Mouse (Mus musculus) thymus, adult 2 months (tissue): ENCODE results near the gene Tfrc.

Experiments
- CTCF ChIP-seq: fragments of 200-500 bp; IDR thresholded peaks from 2 replicates; pipeline ENCODE4 v1.5.1; 2012; ENCODE audit warnings: mild to moderate bottlenecking, control low read depth, low read length, moderate library complexity, borderline replicate concordance; ENCODE audit not compliant: control insufficient read depth, poor library complexity, insufficient read depth; ENCODE audit errors: extremely low read depth
- POLR2A ChIP-seq: fragments of 200-500 bp; IDR thresholded peaks from 2 replicates; pipeline ENCODE4 v1.6.1; 2012; ENCODE audit warnings: mild to moderate bottlenecking, low read length, control low read depth, moderate library complexity; ENCODE audit not compliant: control insufficient read depth, poor library complexity, insufficient read depth; ENCODE audit errors: extremely low read depth

DNA sequence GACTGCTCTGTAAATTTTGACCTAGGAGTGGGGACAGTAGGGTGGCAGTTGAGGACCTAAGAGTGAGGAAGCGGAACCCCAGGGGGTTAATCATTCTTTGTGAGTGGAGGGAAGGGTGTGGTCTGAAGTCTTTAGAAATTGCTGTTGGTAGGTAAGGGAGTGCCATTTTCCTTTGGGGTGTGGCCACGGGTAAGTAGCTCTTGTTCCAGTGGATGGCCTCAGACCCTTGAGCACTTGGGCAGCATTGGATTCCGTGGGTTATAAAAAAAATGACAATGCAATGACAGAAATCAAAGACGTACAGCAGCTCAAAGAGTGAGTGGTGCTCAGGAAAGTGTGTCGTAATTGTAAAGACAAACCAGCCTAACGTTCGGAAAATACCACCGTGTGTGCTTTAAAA is 47.6 kb downstream of the Tfrc start:
- no peak for TF ChIP-seq POLR2A
- no peak for TF ChIP-seq CTCF
